Mouse (Mus musculus): Measurements from ENCODE around the gene Tmem108.

DNA sequence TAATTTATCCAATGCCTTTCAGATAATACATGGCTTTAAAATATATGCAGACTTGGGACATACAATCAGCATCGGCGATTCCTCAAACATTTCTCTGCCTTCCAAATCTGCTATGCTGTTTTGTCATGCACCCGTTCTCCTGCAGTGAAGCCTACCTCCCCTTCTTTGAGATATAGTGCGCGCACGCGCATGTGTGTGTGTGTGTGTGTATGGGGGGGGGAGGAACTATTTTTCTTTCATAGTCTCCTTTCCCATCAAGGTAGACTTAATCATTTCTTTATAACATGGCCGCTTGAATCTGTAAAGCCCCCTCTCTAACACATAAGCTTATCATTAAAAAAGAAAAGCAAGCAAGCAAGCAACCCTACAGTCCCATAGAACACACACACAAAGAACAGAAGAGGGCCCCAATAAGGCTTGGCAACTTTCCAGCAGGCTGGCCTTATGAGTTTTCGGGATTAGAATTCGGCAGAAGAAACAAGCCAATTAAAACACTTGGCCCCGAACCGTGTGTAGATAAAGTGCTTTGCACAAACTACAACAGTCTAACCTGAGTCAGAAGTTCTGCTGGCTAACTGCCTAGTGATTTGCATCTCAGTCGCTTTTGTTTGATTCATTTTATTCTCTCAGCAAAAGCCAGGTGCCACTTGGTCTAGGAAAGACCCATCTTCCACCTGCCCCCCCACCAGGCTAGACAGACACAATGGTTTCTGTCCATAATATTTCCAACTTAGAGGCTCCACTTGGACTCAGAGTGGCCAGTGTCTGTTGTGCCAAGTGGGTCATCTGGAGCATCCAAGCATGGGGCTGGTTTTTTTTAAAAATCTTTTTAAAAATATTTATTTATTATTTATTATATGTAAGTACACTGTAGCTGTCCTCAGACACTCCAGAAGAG, 153.2 kb downstream of the Tmem108 start:
- TF ChIP-seq CTCF (conservative IDR thresholded peaks at IDR 0.05; ENCODE audit: low read length) = no peak
- TF ChIP-seq POU5F1 (IDR thresholded peaks at IDR 0.05; ENCODE audit: borderline replicate concordance, low read length) = no peak
